Mouse (Mus musculus) heart, adult 2 months (tissue): Measurements from ENCODE around the gene Herc1. TPM values are rescaled to one million over a fixed set of nuclear protein-coding genes. Genes with fewer than 3 reads are reported as not detected.

Experiments
- DNase-seq, 2 experiments: peaks; one replicate each; pipeline ENCODE4 v3.0.0; 2021
- H3K27ac ChIP-seq: fragments of 200-600 bp; 2 replicates; pipeline ENCODE4 v1.8.1; 2022
- H3K27me3 ChIP-seq: fragments of 200-500 bp; 2 replicates; pipeline ENCODE4 v1.6.1; 2012; ENCODE audit warnings: mild to moderate bottlenecking, low read length, inconsistent platforms, mixed read lengths; ENCODE audit not compliant: control insufficient read depth, insufficient read depth
- H3K36me3 ChIP-seq: fragments of 200-500 bp; 2 replicates; pipeline ENCODE4 v1.6.1; 2012; ENCODE audit warnings: low read length, inconsistent platforms; ENCODE audit not compliant: control insufficient read depth, insufficient read depth
- H3K4me1 ChIP-seq: fragments of 200-500 bp; 2 replicates; pipeline ENCODE4 v1.6.1; 2011; ENCODE audit warnings: low read length; ENCODE audit not compliant: control insufficient read depth, insufficient read depth
- H3K4me3 ChIP-seq: fragments of 200-600 bp; 2 replicates; pipeline ENCODE4 v1.8.1; 2022
- H3K79me2 ChIP-seq: fragments of 200-500 bp; replicated peaks from 2 replicates; pipeline ENCODE4 v1.6.1; 2012; ENCODE audit warnings: mild to moderate bottlenecking, inconsistent platforms, low read length, moderate library complexity, mixed read lengths; ENCODE audit not compliant: control insufficient read depth, insufficient read depth
- H3K9ac ChIP-seq: fragments of 200-500 bp; 2 replicates; pipeline ENCODE4 v1.6.1; 2012; ENCODE audit warnings: low read depth, mild to moderate bottlenecking, control low read depth, inconsistent platforms, low read length, mixed read lengths
- CTCF ChIP-seq: fragments of 200-600 bp; IDR thresholded peaks from 2 replicates; pipeline ENCODE4 v1.8.1; 2022; ENCODE audit warnings: antibody characterized with exemption, mild to moderate bottlenecking, moderate library complexity
- EP300 ChIP-seq: fragments of 200-500 bp; IDR thresholded peaks from 2 replicates; pipeline ENCODE4 v1.6.1; 2011; ENCODE audit warnings: low read depth, low read length, control low read depth; ENCODE audit not compliant: insufficient read depth
- POLR2A ChIP-seq: fragments of 200-500 bp; IDR thresholded peaks from 2 replicates; pipeline ENCODE4 v1.6.1; 2011; ENCODE audit warnings: mild to moderate bottlenecking, low read depth, low read length, control low read depth; ENCODE audit not compliant: insufficient read depth
- WGBS: fragments of 180-500 bp; shearing (Covaris S2); methylation state at CpG from one replicate; pipeline ENCODE4 v1.1.7; 2018; 5-methylcytosine and 5-hydroxymethylcytosine counted together
- intact Hi-C: fragments of 180-260 bp; cut with DNase I; formaldehyde crosslinking; loops from one replicate; pipeline ENCODE4 v1.15.1; 2025
- polyA plus RNA-seq: library from polyadenylated mRNA; depleted of rRNA; stranded (reverse); fragments of >200 nt; gene quantifications from 2 replicates; pipeline ENCODE4 v1.2.3, GENCODE M21; 2012; rRNA removed
- total RNA-seq, 2 experiments: library from RNA; stranded (reverse); gene quantifications; 2 replicates each; pipeline ENCODE4 v1.2.3; 2021

Gene Herc1
- total and polyA plus RNA-seq, 3 experiments, result 11.0 to 35.4 (median 31.4) TPM

- Histone ChIP-seq H3K9ac (no peak overlapping the region), H3K36me3 (peaks cover 2% of the 10 kb centered on the region; the same call in 1 of the 2 replicates), H3K79me2 (no peaks in the 10 kb centered on the region), H3K27ac (no peak overlapping the region), H3K4me1 (no peaks in the 10 kb centered on the region), H3K27me3 (no peaks in the 10 kb centered on the region), H3K4me3 (no peak overlapping the region)
- TF ChIP-seq EP300 (no peak), CTCF (no peak), POLR2A (no peak)
- intact Hi-C loops, result no loop called here
- no peak for DNase-seq
- over 99% methylated on average over 3 of the region's 3 CpGs for WGBS
Measured at GRCm38 (mm10) chr9:66521595-66521994, 171.3 kb downstream of the Herc1 start.

DNA sequence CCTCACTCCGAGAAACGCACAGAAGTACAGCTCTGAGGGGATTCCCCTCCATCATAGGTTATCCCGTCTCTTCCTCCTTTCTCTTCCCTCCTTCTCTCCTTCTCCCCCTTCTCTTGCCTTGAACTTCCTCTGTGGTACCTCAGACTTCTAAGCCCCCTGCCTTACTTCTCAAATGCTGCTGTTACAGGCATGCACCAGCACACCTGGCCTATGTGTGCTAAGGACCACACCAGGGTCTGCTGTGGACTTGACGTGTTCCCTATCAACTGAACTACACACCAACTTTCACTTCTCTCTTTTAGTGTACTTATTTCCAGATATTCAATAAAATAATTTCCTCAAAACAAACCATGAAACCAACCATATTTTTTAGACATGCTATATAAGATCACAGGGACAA lies 192.5 kb downstream of the Herc1 start:
- WGBS, result 85% methylated on average over 4 of the region's 4 CpGs
- Histone ChIP-seq H3K9ac (no peak overlapping the region), H3K27ac (no peak overlapping the region), H3K4me3 (no peak overlapping the region), H3K36me3 (peaks cover 7% of the 10 kb centered on the region), H3K79me2 (no peaks in the 10 kb centered on the region), H3K27me3 (no peaks in the 10 kb centered on the region), H3K4me1 (no peaks in the 10 kb centered on the region)
- intact Hi-C loops, result no loop called here
- TF ChIP-seq POLR2A (no peak), EP300 (no peak), CTCF (no peak)
- DNase-seq, result no peak

Other genes starting within 250 kb of the Herc1 start
- gene Snx1, start 223.9 kb upstream of the Herc1 start, total RNA-seq, result 10 to 100 TPM; 24.8 to 27.6 TPM
- 19.2 and 25.2 TPM in 2 replicates for gene Snx1, start 223.9 kb upstream of the Herc1 start, polyA plus RNA-seq
- gene Ciao2a, start 223.8 kb upstream of the Herc1 start, total RNA-seq, result 10 to 100 TPM; 59.7 to 68.1 TPM
- 19.5 and 31.2 TPM in 2 replicates for gene Ciao2a, start 223.8 kb upstream of the Herc1 start, polyA plus RNA-seq
- gene Dapk2, start 192.2 kb upstream of the Herc1 start, total RNA-seq, result 1 to 10 TPM; 5.8 TPM
- gene Dapk2, start 192.2 kb upstream of the Herc1 start, polyA plus RNA-seq, result 5.6 and 8.5 TPM in 2 replicates
- 10 to 100 TPM; 24.7 to 32.5 TPM for gene Fbxl22, start 164.1 kb downstream of the Herc1 start, total RNA-seq
- 48.5 and 71.4 TPM in 2 replicates for gene Fbxl22, start 164.1 kb downstream of the Herc1 start, polyA plus RNA-seq
- gene Usp3, start 242.7 kb downstream of the Herc1 start, total RNA-seq, result 10 to 100 TPM; 20.6 to 20.7 TPM
- gene Usp3, start 242.7 kb downstream of the Herc1 start, polyA plus RNA-seq, result 7.2 and 10.2 TPM in 2 replicates